Mouse (Mus musculus): ENCODE results near the gene Gm10570. TPM values are rescaled to one million over a fixed set of nuclear protein-coding genes. Genes with fewer than 3 reads are reported as not detected.

Gm10570 gene
- total RNA-seq (2014; rRNA removed): 2.1 TPM in 1 of 2 replicates, not detected in the other
- polyA plus RNA-seq (2015; fragmentation: Nextera tagmentation; extraction: Ambion mirVana): 1.5 and 1.9 TPM in 2 replicates

DNA sequence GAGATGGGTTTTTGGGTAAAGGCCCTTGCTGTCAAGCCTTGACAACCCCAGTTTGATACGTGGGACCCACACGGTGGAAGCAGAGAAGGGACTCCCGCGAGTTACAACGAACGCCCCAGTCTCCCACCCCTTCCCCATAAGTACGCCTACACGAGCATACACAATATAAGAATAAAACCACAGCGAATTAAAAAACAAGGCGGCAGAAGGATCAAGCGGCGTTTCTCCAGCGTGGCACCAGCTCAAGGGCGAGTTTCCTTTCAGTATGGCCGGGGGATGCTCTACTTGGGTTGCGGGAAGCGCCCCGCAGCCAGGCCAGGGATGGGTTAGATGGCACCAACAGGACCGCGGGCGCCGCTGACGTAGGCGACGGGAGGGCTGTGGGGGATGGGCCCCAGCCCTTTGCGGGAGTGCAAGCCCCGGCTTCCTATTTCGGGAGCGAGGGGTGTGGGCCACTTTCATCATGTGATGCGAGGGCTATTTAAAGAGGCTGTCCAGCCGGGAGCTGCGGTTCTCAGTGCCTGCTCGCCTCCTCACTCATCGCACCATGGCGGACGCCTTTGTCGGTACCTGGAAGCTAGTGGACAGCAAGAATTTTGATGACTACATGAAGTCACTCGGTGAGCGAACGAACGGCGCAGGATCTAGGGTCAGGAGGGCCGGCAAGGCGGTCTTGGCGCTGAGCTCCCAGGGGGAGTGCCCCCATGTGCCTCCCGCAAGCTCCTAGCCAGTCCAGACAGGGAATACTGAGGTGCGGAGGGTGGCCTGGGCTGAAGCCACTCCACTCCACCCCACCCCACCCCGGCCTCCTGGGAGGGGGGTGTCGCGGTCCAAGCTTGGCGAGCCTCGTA lies at the start of gene Gm10570, which contains the start of gene Fabp3:
TSS of gene Gm10570 (minus strand) at position 444 of the 851 bp plus-strand sequence.
TSS of gene Fabp3 (plus strand) at position 365 of the 851 bp plus-strand sequence.
- peak within 1 kb of the TSS; percentile 73 for H3K4me2 ChIP-seq (ENCODE audit: low read depth, low read length, poor library complexity, severe bottlenecking)
- H3K27ac ChIP-seq (ENCODE audit: low read depth, low read length): peak within 1 kb of the TSS; percentile 82
- no peaks in the 10 kb centered on the region for H3K9me3 ChIP-seq (ENCODE audit: low read length)
- under 1% methylated on average over 51 of the region's 52 CpGs for WGBS
- H3K4me1 ChIP-seq (ENCODE audit: insufficient read depth, low read length): 0 out of 2 replicates have a peak, but pooled peaks cover 17% of the 10 kb centered on the region
- peaks cover 7% of the 10 kb centered on the region; the same call in 1 of the 2 replicates for H3K36me3 ChIP-seq (ENCODE audit: insufficient read depth, low read length)
- H3K4me3 ChIP-seq (ENCODE audit: low read depth, low read length): peak within 1 kb of the TSS; percentile 50
- no peak for TF ChIP-seq CTCF (IDR thresholded peaks at IDR 0.05)
- H3K27me3 ChIP-seq (ENCODE audit: insufficient read depth, low read length): 0 out of 2 replicates have a peak, but pooled peaks cover 3% of the 10 kb centered on the region
- ATAC-seq (ENCODE audit: low FRiP score): peak; percentile 85
- H3K9ac ChIP-seq (replicated peaks; ENCODE audit: low read length, poor library complexity, severe bottlenecking): peak within 1 kb of the TSS; percentile 66
- peak; percentile 76 for DNase-seq (ENCODE audit: low spot score)

DNA sequence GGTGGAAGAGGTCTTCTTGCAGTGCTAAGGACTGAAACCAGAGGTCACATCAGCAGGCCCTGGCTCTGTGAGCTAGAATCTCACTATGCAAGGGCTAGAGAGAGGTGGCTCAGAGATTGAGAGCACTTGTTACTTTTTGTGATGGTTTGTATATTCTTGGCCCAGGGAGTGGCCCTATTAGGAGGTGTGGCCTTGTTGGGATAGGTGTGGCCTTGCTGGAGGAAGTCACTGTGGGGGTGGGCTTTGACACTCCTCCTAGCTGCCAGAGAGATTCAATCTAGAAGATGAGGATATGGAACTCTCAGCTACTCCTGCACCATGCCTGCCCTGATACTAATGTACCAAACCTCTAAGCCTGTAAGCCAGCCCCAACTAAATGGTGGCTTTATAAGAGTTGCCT lies 49.5 kb upstream of the Gm10570 start:
- TF ChIP-seq CTCF (IDR thresholded peaks at IDR 0.05): no peak
- Histone ChIP-seq H3K4me1 (ENCODE audit: insufficient read depth, low read length) (peaks cover 12% of the 10 kb centered on the region; the same call in 1 of the 2 replicates), H3K27ac (ENCODE audit: low read depth, low read length) (no peak overlapping the region), H3K4me2 (ENCODE audit: low read depth, low read length, poor library complexity, severe bottlenecking) (no peak overlapping the region), H3K9ac (replicated peaks; ENCODE audit: low read length, poor library complexity, severe bottlenecking) (no peak overlapping the region), H3K27me3 (ENCODE audit: insufficient read depth, low read length) (no peaks in the 10 kb centered on the region), H3K36me3 (ENCODE audit: insufficient read depth, low read length) (peaks cover 4% of the 10 kb centered on the region; the same call in 1 of the 2 replicates), H3K9me3 (ENCODE audit: low read length) (no peaks in the 10 kb centered on the region), H3K4me3 (ENCODE audit: low read depth, low read length) (no peak overlapping the region)
- DNase-seq (ENCODE audit: low spot score): no peak
- ATAC-seq (ENCODE audit: low FRiP score): no peak

DNA sequence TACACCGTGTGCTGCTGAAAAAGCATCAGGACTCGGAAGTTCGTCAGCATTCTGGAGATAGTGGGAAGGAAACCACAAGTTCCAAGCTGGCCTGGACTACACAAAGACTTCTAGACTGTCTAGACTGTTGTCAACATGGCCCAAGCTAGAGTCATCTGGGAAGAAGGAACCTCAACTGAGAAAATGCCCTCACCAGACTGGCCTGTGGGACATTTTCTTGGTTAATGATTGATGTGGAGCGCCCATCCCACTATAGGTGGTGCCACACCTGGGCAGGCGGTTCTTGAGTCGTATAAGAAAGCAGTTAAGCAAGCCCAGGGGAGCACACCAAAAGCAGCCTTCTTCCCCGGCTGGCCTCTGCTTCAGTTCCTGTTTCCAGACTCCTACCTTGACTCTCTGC lies 44.1 kb upstream of the Gm10570 start:
- Histone ChIP-seq H3K9me3 (ENCODE audit: low read length) (no peaks in the 10 kb centered on the region), H3K27me3 (ENCODE audit: insufficient read depth, low read length) (no peaks in the 10 kb centered on the region), H3K9ac (replicated peaks; ENCODE audit: low read length, poor library complexity, severe bottlenecking) (no peak overlapping the region), H3K27ac (ENCODE audit: low read depth, low read length) (no peak overlapping the region), H3K4me2 (ENCODE audit: low read depth, low read length, poor library complexity, severe bottlenecking) (no peak overlapping the region), H3K4me1 (ENCODE audit: insufficient read depth, low read length) (no peaks in the 10 kb centered on the region), H3K36me3 (ENCODE audit: insufficient read depth, low read length) (peaks cover 33% of the 10 kb centered on the region), H3K4me3 (ENCODE audit: low read depth, low read length) (no peak overlapping the region)
- WGBS: 93% methylated on average over 7 of the region's 7 CpGs
- no peak for TF ChIP-seq CTCF (IDR thresholded peaks at IDR 0.05)
- no peak for ATAC-seq (ENCODE audit: low FRiP score)
- no peak for DNase-seq (ENCODE audit: low spot score)

DNA sequence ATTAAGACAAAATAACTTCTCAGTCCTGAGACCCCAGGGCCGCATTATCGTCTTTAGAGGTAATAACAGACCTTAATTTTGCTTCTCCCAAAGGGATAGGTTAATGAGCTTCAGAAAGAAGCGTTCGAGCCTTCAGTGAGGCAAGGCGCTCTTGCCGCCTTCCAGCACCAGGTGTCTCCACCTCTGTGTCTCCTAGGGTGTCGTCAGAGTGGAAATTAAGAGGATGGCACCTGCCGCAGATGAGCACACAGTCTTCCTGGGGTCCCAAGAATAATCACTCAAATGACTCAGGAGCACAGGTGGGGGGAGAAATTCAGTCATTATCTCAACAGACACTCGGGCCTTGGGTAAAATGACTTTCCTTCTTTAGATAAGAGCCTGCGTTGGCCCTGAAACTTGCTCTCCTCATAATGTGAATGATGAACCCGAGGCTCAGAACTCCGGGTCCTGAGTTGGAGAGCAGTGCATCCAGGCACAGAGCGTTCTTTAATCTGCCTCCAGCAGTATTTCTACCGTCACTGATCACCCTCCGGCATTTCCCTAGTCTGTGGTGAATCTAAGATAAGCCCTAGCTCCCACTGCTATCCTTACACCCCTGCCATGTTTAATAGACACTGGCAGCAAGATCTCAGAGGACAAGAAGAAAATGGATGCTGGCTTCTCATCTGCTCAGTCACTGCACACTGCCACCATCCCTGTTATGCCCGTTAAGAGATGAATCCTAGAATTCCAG lies 42.4 kb upstream of the Gm10570 start:
- no peak overlapping the region for H3K27ac ChIP-seq (ENCODE audit: low read depth, low read length)
- H3K4me2 ChIP-seq (ENCODE audit: low read depth, low read length, poor library complexity, severe bottlenecking): no peak overlapping the region
- 82% methylated on average over 16 of the region's 16 CpGs for WGBS
- peak; percentile 50 for TF ChIP-seq CTCF (IDR thresholded peaks at IDR 0.05)
- ATAC-seq (ENCODE audit: low FRiP score): no peak
- peak; percentile 37 for DNase-seq (ENCODE audit: low spot score)
- H3K9ac ChIP-seq (replicated peaks; ENCODE audit: low read length, poor library complexity, severe bottlenecking): no peak overlapping the region
- H3K9me3 ChIP-seq (ENCODE audit: low read length): no peaks in the 10 kb centered on the region
- no peak overlapping the region for H3K4me3 ChIP-seq (ENCODE audit: low read depth, low read length)
- H3K27me3 ChIP-seq (ENCODE audit: insufficient read depth, low read length): no peaks in the 10 kb centered on the region
- H3K4me1 ChIP-seq (ENCODE audit: insufficient read depth, low read length): no peaks in the 10 kb centered on the region
- H3K36me3 ChIP-seq (ENCODE audit: insufficient read depth, low read length): peaks cover 33% of the 10 kb centered on the region

DNA sequence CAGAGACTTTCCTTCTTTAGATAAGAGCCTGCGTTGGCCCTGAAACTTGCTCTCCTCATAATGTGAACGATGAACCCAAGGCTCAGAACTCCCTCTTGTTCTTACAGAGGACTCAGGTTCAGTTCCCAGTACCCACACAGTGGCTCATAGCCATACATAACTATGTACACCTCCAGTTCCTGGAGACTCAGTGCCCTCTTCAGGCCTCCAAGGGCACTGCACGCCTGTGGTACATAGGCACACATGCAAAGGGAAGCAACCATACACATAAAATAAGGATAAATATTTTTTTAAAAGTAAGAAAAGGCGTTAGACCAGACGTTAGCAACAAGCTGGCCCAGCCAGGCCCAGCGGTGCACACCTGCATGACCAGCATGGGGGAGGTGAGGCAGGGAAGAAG lies 41.2 kb upstream of the Gm10570 start:
- Histone ChIP-seq H3K4me1 (ENCODE audit: insufficient read depth, low read length) (no peaks in the 10 kb centered on the region), H3K4me2 (ENCODE audit: low read depth, low read length, poor library complexity, severe bottlenecking) (no peak overlapping the region), H3K4me3 (ENCODE audit: low read depth, low read length) (no peak overlapping the region), H3K27ac (ENCODE audit: low read depth, low read length) (no peak overlapping the region), H3K9me3 (ENCODE audit: low read length) (no peaks in the 10 kb centered on the region), H3K27me3 (ENCODE audit: insufficient read depth, low read length) (no peaks in the 10 kb centered on the region), H3K9ac (replicated peaks; ENCODE audit: low read length, poor library complexity, severe bottlenecking) (no peak overlapping the region), H3K36me3 (ENCODE audit: insufficient read depth, low read length) (peaks cover 35% of the 10 kb centered on the region)
- peak; percentile 45 for TF ChIP-seq CTCF (IDR thresholded peaks at IDR 0.05)
- DNase-seq (ENCODE audit: low spot score) (no peak), ATAC-seq (ENCODE audit: low FRiP score) (no peak)
- 97% methylated on average over 6 of the region's 6 CpGs for WGBS

Data from midbrain, postnatal 0 days (tissue).